Mouse (Mus musculus): ENCODE data around the gene Myh7b.

The Myh7b gene

GRCm38 (mm10) chr2:155635961-155636360 is 24.9 kb downstream of the Myh7b start:
- no peak for DNase-seq

GRCm38 (mm10) chr2:155636881-155637280 is 25.9 kb downstream of the Myh7b start:
- DNase-seq, result no peak

GRCm38 (mm10) chr2:155637411-155637810 is 26.4 kb downstream of the Myh7b start:
- peak; percentile 50 for DNase-seq

- peak; percentile 89 for DNase-seq
Measured at GRCm38 (mm10) chr2:155640656-155641055, 29.6 kb downstream of the Myh7b start.

- peak; percentile 66 for DNase-seq
Measured at GRCm38 (mm10) chr2:155641540-155642472, 30.8 kb downstream of the Myh7b start.

GRCm38 (mm10) chr2:155645746-155646145 is 34.7 kb downstream of the Myh7b start:
- no peak for DNase-seq

GRCm38 (mm10) chr2:155652618-155653017 is 41.6 kb downstream of the Myh7b start:
- DNase-seq, result no peak

GRCm38 (mm10) chr2:155655759-155656372 is 44.9 kb downstream of the Myh7b start:
- no peak for DNase-seq

- DNase-seq, result no peak
Measured at GRCm38 (mm10) chr2:155662390-155662789, 51.4 kb downstream of the Myh7b start.

- peak; percentile 59 for DNase-seq
Measured at GRCm38 (mm10) chr2:155663097-155663496, 52.1 kb downstream of the Myh7b start.

- DNase-seq, result no peak
Measured at GRCm38 (mm10) chr2:155663910-155664460, 53.0 kb downstream of the Myh7b start.

- DNase-seq, result no peak
Measured at GRCm38 (mm10) chr2:155667881-155668280, 56.9 kb downstream of the Myh7b start.

GRCm38 (mm10) chr2:155668461-155668860 is 57.4 kb downstream of the Myh7b start:
- no peak for DNase-seq

GRCm38 (mm10) chr2:155671236-155671635 is 60.2 kb downstream of the Myh7b start:
- no peak for DNase-seq

GRCm38 (mm10) chr2:155673546-155673945 is 62.5 kb downstream of the Myh7b start:
- peak; percentile 52 for DNase-seq

GRCm38 (mm10) chr2:155675118-155675517 is 64.1 kb downstream of the Myh7b start:
- DNase-seq, result no peak

GRCm38 (mm10) chr2:155679586-155680110 is 68.6 kb downstream of the Myh7b start:
- no peak for DNase-seq

- DNase-seq, result no peak
Measured at GRCm38 (mm10) chr2:155680591-155680990, 69.6 kb downstream of the Myh7b start.

- DNase-seq, result no peak
Measured at GRCm38 (mm10) chr2:155681194-155681593, 70.2 kb downstream of the Myh7b start.

- DNase-seq, result no peak
Measured at GRCm38 (mm10) chr2:155681874-155682273, 70.9 kb downstream of the Myh7b start.

GRCm38 (mm10) chr2:155683137-155683536 is 72.1 kb downstream of the Myh7b start:
- DNase-seq, result no peak

GRCm38 (mm10) chr2:155683821-155684220 is 72.8 kb downstream of the Myh7b start:
- DNase-seq, result no peak

All from cerebellum, adult 9-11 months (tissue).